Mouse (Mus musculus) ES-E14 (cell line): ENCODE measurements around the gene Cnbd2.

Source experiments
- CHD2 ChIP-seq: IDR thresholded peaks from 2 replicates; pipeline ENCODE4 v1.6.1; 2014; ENCODE audit warnings: mild to moderate bottlenecking, low read depth, low read length, inconsistent platforms
- HCFC1 ChIP-seq: IDR thresholded peaks from 2 replicates; pipeline ENCODE4 v1.6.1; 2012; ENCODE audit warnings: low read length, inconsistent platforms, borderline replicate concordance; ENCODE audit not compliant: insufficient read depth

- no peak for TF ChIP-seq CHD2
- no peak for TF ChIP-seq HCFC1
These were observed 19.4 kb downstream of the Cnbd2 start for GRCm38 (mm10) chr2:156331446-156331965.
